Mouse (Mus musculus) forebrain, embryonic 12.5 days (tissue): Measurements from ENCODE around the gene 6030408B16Rik. TPM values are rescaled to one million over a fixed set of nuclear protein-coding genes. Genes with fewer than 3 reads are reported as not detected.

Source experiments
- ATAC-seq: fragments of 200-750 bp; cut with Nextera tagmentation; 2 replicates; pipeline ENCODE4 v1.8.0; 2017; ENCODE audit warnings: moderate TSS enrichment; ENCODE audit not compliant: low FRiP score
- H3K27ac ChIP-seq: fragments of 300-500 bp; sonication (generic); 2 replicates; pipeline ENCODE4 v1.5.1; 2016; ENCODE audit warnings: mild to moderate bottlenecking
- H3K27me3 ChIP-seq: fragments of 300-500 bp; sonication (generic); 2 replicates; pipeline ENCODE4 v1.6.1; 2016; ENCODE audit warnings: mild to moderate bottlenecking
- H3K36me3 ChIP-seq: fragments of 300-500 bp; sonication (generic); replicated peaks from 2 replicates; pipeline ENCODE4 v1.6.1; 2016; ENCODE audit warnings: mild to moderate bottlenecking
- H3K4me1 ChIP-seq: fragments of 300-500 bp; sonication (generic); 2 replicates; pipeline ENCODE4 v1.6.1; 2016
- H3K4me2 ChIP-seq: fragments of 300-500 bp; sonication (generic); 2 replicates; pipeline ENCODE4 v1.6.1; 2016; ENCODE audit warnings: mild to moderate bottlenecking, moderate library complexity
- H3K4me3 ChIP-seq: fragments of 300-500 bp; sonication (generic); replicated peaks from 2 replicates; pipeline ENCODE4 v1.5.1; 2016; ENCODE audit warnings: mild to moderate bottlenecking
- H3K9ac ChIP-seq: fragments of 300-500 bp; sonication (generic); 2 replicates; pipeline ENCODE4 v1.6.1; 2016; ENCODE audit warnings: mild to moderate bottlenecking
- H3K9me3 ChIP-seq: fragments of 300-500 bp; sonication (generic); 2 replicates; pipeline ENCODE4 v1.6.1; 2016
- WGBS: fragments of 180-500 bp; shearing (Covaris S2); methylation state at CpG from one replicate; pipeline ENCODE4 v1.1.7; 2016; 5-methylcytosine and 5-hydroxymethylcytosine counted together
- polyA plus RNA-seq: library from polyadenylated mRNA; unstranded; fragments of >200 nt; fragmentation: Nextera tagmentation; extraction: Ambion mirVana; gene quantifications from 2 replicates; pipeline ENCODE4 v1.2.1, GENCODE M21; 2016

6030408B16Rik gene
- polyA plus RNA-seq, 1 experiment from 2014 or later: 0.27 TPM

DNA sequence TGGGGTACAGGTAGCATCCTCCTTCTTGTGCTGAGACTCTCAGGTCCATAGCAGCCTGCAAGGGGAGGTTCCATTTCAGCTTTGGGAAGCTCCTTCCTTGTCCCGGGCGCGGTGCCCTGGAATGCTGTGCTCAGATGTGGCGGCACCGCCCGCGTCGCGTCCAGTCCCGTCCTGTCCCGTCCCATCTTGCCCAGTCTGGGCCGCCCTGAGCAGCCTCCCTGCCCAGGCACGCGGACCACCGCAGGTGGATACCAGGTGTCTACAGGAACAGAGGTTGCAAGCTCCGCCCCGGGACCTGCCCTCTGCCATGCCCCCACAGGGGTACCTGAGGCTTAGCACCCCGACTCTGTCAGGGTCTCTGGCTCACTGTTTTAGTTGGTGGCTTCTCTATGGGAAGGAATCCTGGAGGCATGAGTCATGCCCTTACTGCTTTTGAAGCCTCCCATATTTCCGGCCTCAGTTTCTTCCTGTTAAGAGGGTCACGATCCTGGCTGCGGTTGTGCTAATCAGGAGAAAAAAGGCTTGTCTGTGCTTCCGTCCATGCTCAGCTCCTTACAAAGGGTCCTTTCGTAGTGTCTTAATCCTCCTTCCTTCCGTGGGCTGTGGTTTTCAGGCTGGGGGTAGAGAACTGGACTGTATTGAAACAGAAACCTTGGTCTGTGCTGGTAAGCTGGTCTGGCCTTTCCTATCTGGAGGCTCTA lies 43.6 kb downstream of the 6030408B16Rik start:
- WGBS: 49% methylated on average over 24 of the region's 24 CpGs
- H3K27ac ChIP-seq: no peak overlapping the region; the same call in 1 of the 2 replicates

DNA sequence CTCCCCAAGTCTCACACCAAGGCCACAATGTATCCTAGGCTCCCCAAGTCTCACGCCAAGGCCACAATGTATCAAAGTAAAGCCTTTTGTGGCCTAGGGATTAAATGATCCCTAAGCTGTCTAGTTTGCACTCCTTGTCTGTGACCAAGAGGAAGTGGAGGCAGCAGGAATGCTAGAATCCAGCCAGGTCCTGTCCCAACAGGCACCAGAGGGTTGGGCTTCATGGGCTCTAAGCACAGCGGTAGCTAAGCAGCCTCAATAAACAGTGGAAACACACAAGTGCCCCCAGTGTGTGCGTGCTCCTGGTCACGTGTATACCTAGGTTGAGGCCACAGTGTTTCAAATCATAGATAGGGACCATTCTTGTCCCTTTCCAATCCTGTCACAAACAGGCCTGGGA lies 45.3 kb downstream of the 6030408B16Rik start:
- H3K9me3 ChIP-seq: no peaks in the 10 kb centered on the region
- H3K27me3 ChIP-seq: peaks cover 24% of the 10 kb centered on the region
- no peak overlapping the region for H3K4me3 ChIP-seq
- H3K4me2 ChIP-seq: no peak overlapping the region
- no peaks in the 10 kb centered on the region for H3K36me3 ChIP-seq
- no peak for ATAC-seq
- H3K27ac ChIP-seq: no peak overlapping the region
- no peaks in the 10 kb centered on the region for H3K4me1 ChIP-seq
- 82% methylated on average over 4 of the region's 4 CpGs for WGBS
- no peak overlapping the region for H3K9ac ChIP-seq

More for the DNA sequence above, 43.6 kb downstream of the 6030408B16Rik start:
- Histone ChIP-seq H3K36me3 (no peaks in the 10 kb centered on the region), H3K4me2 (no peak overlapping the region), H3K4me3 (no peak overlapping the region), H3K4me1 (no peaks in the 10 kb centered on the region), H3K9ac (no peak overlapping the region), H3K9me3 (no peaks in the 10 kb centered on the region), H3K27me3 (peaks cover 27% of the 10 kb centered on the region)
- ATAC-seq: no peak

GRCm38 (mm10) chr15:101339537-101339936 lies 46.5 kb downstream of the 6030408B16Rik start:
- Histone ChIP-seq H3K9ac (no peak overlapping the region), H3K4me2 (no peak overlapping the region), H3K36me3 (no peaks in the 10 kb centered on the region), H3K27ac (no peak overlapping the region), H3K9me3 (no peaks in the 10 kb centered on the region), H3K4me3 (no peak overlapping the region), H3K27me3 (peaks cover 24% of the 10 kb centered on the region), H3K4me1 (no peaks in the 10 kb centered on the region)
- ATAC-seq: peak; percentile 87
- WGBS: 0% methylated on average over 2 of the region's 2 CpGs

DNA sequence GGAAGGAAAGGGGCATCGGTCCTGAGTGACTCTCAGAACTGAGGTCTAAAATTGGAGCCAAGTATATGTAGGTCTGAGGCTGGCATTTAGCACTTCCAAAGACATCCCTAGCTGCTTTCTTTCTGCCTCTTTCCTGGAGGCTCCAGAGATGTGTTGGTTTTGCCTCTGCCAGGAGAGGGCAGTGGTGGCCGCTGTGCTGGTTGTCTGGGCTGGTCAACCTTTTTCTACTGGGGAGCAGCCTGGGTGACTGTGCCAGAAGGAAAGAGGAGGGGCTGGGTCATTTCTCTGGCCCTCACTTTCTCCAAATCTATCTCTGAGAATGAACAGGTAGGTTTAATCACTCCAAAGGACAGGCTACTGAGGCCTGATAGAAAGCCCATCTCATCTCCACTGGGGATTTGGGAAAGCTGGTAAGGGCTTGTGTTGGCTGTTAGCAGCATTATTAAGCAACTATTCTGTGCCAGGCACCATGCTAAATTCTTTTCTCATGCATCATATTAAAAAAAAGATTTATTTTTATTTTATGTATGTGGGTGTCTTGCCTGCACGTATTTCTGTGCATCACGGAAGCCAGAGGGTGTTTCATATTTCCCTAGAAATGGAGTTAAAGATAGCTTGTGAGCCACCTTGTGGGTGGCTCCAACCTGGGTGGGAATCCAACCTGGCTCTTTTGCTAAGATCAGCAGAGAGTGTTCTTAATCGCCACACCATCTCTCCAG lies 48.9 kb downstream of the 6030408B16Rik start:
- Histone ChIP-seq H3K27me3 (peaks cover 15% of the 10 kb centered on the region), H3K9ac (no peak overlapping the region), H3K4me3 (no peak overlapping the region), H3K27ac (no peak overlapping the region), H3K9me3 (no peaks in the 10 kb centered on the region), H3K36me3 (no peaks in the 10 kb centered on the region), H3K4me1 (no peaks in the 10 kb centered on the region), H3K4me2 (no peak overlapping the region)
- no peak for ATAC-seq
- WGBS: 70% methylated on average over 5 of the region's 5 CpGs

Other genes with a start within 250 kb of the 6030408B16Rik start
- gene Gm47841, start 245.8 kb upstream of the 6030408B16Rik start, polyA plus RNA-seq: not detected in 2 replicates
- gene Fignl2, start 214.6 kb upstream of the 6030408B16Rik start, polyA plus RNA-seq: 0.21 and 0.22 TPM in 2 replicates
- not detected in 2 replicates for gene Ankrd33, start 177.5 kb upstream of the 6030408B16Rik start, polyA plus RNA-seq
- 6.4 and 6.5 TPM in 2 replicates for gene Acvrl1, start 164.7 kb upstream of the 6030408B16Rik start, polyA plus RNA-seq
- gene Acvr1b, start 119.1 kb upstream of the 6030408B16Rik start, polyA plus RNA-seq: 14.5 and 18.4 TPM in 2 replicates
- 4.1 and 4.7 TPM in 2 replicates for gene Grasp, start 69.0 kb upstream of the 6030408B16Rik start, polyA plus RNA-seq
- 2.9 and 3.6 TPM in 2 replicates for gene Nr4a1, start 38.9 kb upstream of the 6030408B16Rik start, polyA plus RNA-seq
- 61.9 and 63.2 TPM in 2 replicates for gene Atg101, start 8.9 kb upstream of the 6030408B16Rik start, polyA plus RNA-seq
- gene Krt80, start 77.0 kb downstream of the 6030408B16Rik start, polyA plus RNA-seq: not detected in 2 replicates
- 3.9 and 6.4 TPM in 2 replicates for gene Krt7, start 117.8 kb downstream of the 6030408B16Rik start, polyA plus RNA-seq
- 0.17 and 0.22 TPM in 2 replicates for gene Krt87, start 145.6 kb downstream of the 6030408B16Rik start, polyA plus RNA-seq
- gene Krt88, start 154.5 kb downstream of the 6030408B16Rik start, polyA plus RNA-seq: not detected in 2 replicates
- not detected in 2 replicates for gene Krt81, start 170.5 kb downstream of the 6030408B16Rik start, polyA plus RNA-seq
- gene Krt86, start 180.3 kb downstream of the 6030408B16Rik start, polyA plus RNA-seq: not detected in 2 replicates
- not detected in 2 replicates for gene Krt83, start 198.3 kb downstream of the 6030408B16Rik start, polyA plus RNA-seq
- gene Gm49425, start 224.0 kb downstream of the 6030408B16Rik start, polyA plus RNA-seq: not detected in 2 replicates
- gene Krt84, start 239.6 kb downstream of the 6030408B16Rik start, polyA plus RNA-seq: not detected in 2 replicates